ENCODE assay signal across 9 mouse cellular contexts in the genomic region with DNA sequence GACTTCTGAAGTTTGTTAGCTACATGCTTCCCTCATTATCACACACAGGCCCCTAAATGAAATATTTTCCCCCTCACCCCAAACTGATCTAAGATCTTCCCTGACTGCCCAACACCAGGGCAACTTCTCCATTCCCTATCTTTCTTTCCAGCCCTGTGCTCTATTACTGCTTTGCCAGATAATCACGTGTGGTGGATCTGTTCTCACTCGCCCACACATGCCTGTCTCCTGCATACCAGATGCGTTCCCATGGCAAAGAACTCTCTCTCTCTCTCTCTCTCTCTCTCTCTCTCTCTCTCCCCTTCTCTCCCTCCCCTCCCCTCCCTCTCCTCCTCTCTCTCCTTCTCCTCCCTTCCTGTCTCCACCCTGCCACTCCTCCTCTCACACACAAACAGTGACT.
A peak's percentile ranks its signal among the peaks of the same experiment; 100 is the strongest.
DNase-seq lines count a peak whose midpoint lies in the region; ATAC-seq lines count a peak whose summit lies in the region.
"Had no signal": no experiment of that assay in that cellular context is flagged by ENCODE, and none has a peak within 500 bp of the region (broad histone marks: within the 10 kb centered on the region; RNA-seq: fewer than 3 reads in every experiment).

No protein-coding gene starts in this region.

- 0 out of 2 replicates have a peak, but pooled peaks have one; percentile 20 for ATAC-seq in cerebellum, adult (ENCODE audit: insufficient number of reproducible peaks, low FRiP score, low TSS enrichment)
- ATAC-seq in activated CD4-positive, CD25-positive, alpha-beta regulatory T cell, adult 4 months: no peak

- DNase-seq in cerebellum, adult 8-10 months: no peak
- DNase-seq in urinary bladder, postnatal 14 days (ENCODE audit: low spot score): peak; percentile 13
- DNase-seq in urinary bladder, adult 2 months (ENCODE audit: low spot score): no peak
- DNase-seq in left cerebral cortex, adult 9 months (ENCODE audit: low spot score in 2 of 2): peak; percentile 15 to 34
- no peak for DNase-seq in B cell, adult 2 months
- no peak for DNase-seq in cerebellum, postnatal 4 days (ENCODE audit: low spot score in 2 of 2)
- DNase-seq: spleen, adult 18-20 months had no signal

Comparison
In these comparisons a context has a peak if more than half of its experiments do, and no peak if none do; other contexts are left out.
1. DNase-seq: peak in urinary bladder, postnatal 14 days (single experiment) and left cerebral cortex, adult 9 months (2 of 2); none in cerebellum, adult 8-10 months (single experiment), urinary bladder, adult 2 months (single experiment), B cell, adult 2 months (0 of 2) and cerebellum, postnatal 4 days (0 of 2).